In the genomic region with DNA sequence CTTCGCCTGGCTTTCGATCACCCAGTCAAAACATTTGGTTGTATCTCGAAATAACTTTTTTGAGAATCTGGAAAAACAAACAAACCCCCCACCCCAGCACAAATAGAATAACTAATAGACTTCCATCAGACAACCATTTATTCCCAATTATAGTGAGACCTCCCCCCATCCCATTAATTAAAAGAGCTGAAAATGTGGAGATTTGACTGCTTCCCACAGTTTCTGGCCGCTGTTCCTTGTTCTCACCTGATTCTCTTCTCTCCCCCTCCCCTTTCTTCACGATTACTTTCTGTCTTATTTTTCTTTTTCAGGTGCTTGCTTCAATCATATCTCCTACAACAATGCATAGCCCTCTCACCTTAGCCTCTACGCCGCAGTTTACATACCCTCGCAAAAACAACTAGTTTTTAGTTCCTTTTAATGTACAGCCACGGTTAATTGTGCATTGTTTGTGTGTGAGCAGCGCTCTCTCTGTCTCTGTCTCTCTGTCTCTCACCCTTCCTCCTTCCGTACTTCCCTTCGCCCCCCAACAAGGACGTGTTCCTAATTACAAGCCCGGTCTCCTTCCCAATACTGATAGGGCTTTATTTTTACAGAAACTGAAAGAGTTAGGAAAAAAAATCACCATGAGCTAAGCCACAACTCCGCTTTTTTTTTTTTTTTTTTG, we compare ENCODE assay signal across 8 mouse cellular contexts.
DNase-seq lines count a peak whose midpoint lies in the region; ATAC-seq and TF ChIP-seq lines count a peak whose summit lies in the region.

No protein-coding gene starts in this region.

- peak overlapping the region; percentile 77 for H3K4me2 ChIP-seq in lung, embryonic 14.5 days
- peak overlapping the region; percentile 71 for H3K4me2 ChIP-seq in forebrain, embryonic 13.5 days
- H3K4me2 ChIP-seq in kidney, embryonic 16.5 days (replicated peaks; ENCODE audit: low read depth, low read length) = peak overlapping the region; percentile 58
- H3K4me2 ChIP-seq in neural tube, embryonic 11.5 days (ENCODE audit: low read depth) = peak overlapping the region; percentile 50

- peak overlapping the region; percentile 49; the same call in 1 of the 2 replicates for H3K9ac ChIP-seq in lung, embryonic 14.5 days
- H3K9ac ChIP-seq in forebrain, embryonic 13.5 days = peak overlapping the region; percentile 63; the same call in 1 of the 2 replicates
- H3K9ac ChIP-seq in kidney, embryonic 16.5 days (replicated peaks; ENCODE audit: low read length) = peak overlapping the region; percentile 44
- H3K9ac ChIP-seq in neural tube, embryonic 11.5 days (ENCODE audit: low read length) = no peak overlapping the region

- peaks cover 52% of the 10 kb centered on the region for H3K27me3 ChIP-seq in lung, embryonic 14.5 days (ENCODE audit: insufficient read depth, low read length)
- H3K27me3 ChIP-seq in forebrain, embryonic 13.5 days = peaks cover 64% of the 10 kb centered on the region
- peaks cover 47% of the 10 kb centered on the region for H3K27me3 ChIP-seq in kidney, embryonic 16.5 days (ENCODE audit: insufficient read depth, low read length)
- H3K27me3 ChIP-seq in neural tube, embryonic 11.5 days (ENCODE audit: control insufficient read depth, insufficient read depth, low read length) = peaks cover 68% of the 10 kb centered on the region

- no peak for TF ChIP-seq CTCF in lung, embryonic 14.5 days (IDR thresholded peaks at IDR 0.05; ENCODE audit: low read depth)

- ATAC-seq in lung, embryonic 14.5 days (ENCODE audit: insufficient read depth) = no peak
- ATAC-seq in forebrain, embryonic 13.5 days = no peak
- ATAC-seq in kidney, embryonic 16.5 days (ENCODE audit: low FRiP score, low TSS enrichment) = no peak
- ATAC-seq in neural tube, embryonic 11.5 days (ENCODE audit: insufficient read depth, low FRiP score, low TSS enrichment) = no peak
- ATAC-seq in megakaryocyte-erythroid progenitor cell, adult 5-6 weeks (replicated peaks; ENCODE audit: low FRiP score, low TSS enrichment, poor library complexity, severe bottlenecking) = no peak

- H3K4me1 ChIP-seq in lung, embryonic 14.5 days (ENCODE audit: insufficient read depth) = peaks cover 10% of the 10 kb centered on the region
- peaks cover 54% of the 10 kb centered on the region for H3K4me1 ChIP-seq in forebrain, embryonic 13.5 days
- H3K4me1 ChIP-seq in kidney, embryonic 16.5 days (ENCODE audit: insufficient read depth, low read length) = peaks cover 26% of the 10 kb centered on the region
- peaks cover 17% of the 10 kb centered on the region; the same call in 1 of the 2 replicates for H3K4me1 ChIP-seq in neural tube, embryonic 11.5 days (ENCODE audit: control insufficient read depth, insufficient read depth, low read length)

- H3K4me3 ChIP-seq in lung, embryonic 14.5 days (ENCODE audit: low read depth, low read length) = peak overlapping the region; percentile 40
- H3K4me3 ChIP-seq in forebrain, embryonic 13.5 days = peak overlapping the region; percentile 38
- peak overlapping the region; percentile 39 for H3K4me3 ChIP-seq in kidney, embryonic 16.5 days (ENCODE audit: low read length)
- H3K4me3 ChIP-seq in neural tube, embryonic 11.5 days (ENCODE audit: low read depth, low read length) = peak overlapping the region; percentile 8

- no peaks in the 10 kb centered on the region for H3K9me3 ChIP-seq in lung, embryonic 14.5 days (ENCODE audit: low read depth, low read length)
- no peaks in the 10 kb centered on the region for H3K9me3 ChIP-seq in forebrain, embryonic 13.5 days (replicated peaks)
- no peaks in the 10 kb centered on the region for H3K9me3 ChIP-seq in kidney, embryonic 16.5 days (ENCODE audit: low read length)
- H3K9me3 ChIP-seq in neural tube, embryonic 11.5 days (ENCODE audit: control insufficient read depth, low read length) = no peaks in the 10 kb centered on the region

- no peaks in the 10 kb centered on the region for H3K36me3 ChIP-seq in lung, embryonic 14.5 days (ENCODE audit: insufficient read depth)
- no peaks in the 10 kb centered on the region for H3K36me3 ChIP-seq in forebrain, embryonic 13.5 days (ENCODE audit: poor library complexity, severe bottlenecking)
- H3K36me3 ChIP-seq in kidney, embryonic 16.5 days (ENCODE audit: insufficient read depth, low read length) = no peaks in the 10 kb centered on the region
- no peaks in the 10 kb centered on the region for H3K36me3 ChIP-seq in neural tube, embryonic 11.5 days (ENCODE audit: control insufficient read depth, insufficient read depth, low read length)

- no peak overlapping the region for H3K27ac ChIP-seq in lung, embryonic 14.5 days (ENCODE audit: low read depth)
- no peak overlapping the region for H3K27ac ChIP-seq in forebrain, embryonic 13.5 days
- no peak overlapping the region for H3K27ac ChIP-seq in kidney, embryonic 16.5 days (ENCODE audit: low read length)
- no peak overlapping the region for H3K27ac ChIP-seq in neural tube, embryonic 11.5 days (ENCODE audit: low read depth, low read length)

- WGBS in lung, embryonic 14.5 days = 2% methylated on average over 15 of the region's 15 CpGs
- WGBS in forebrain, embryonic 13.5 days = 2% methylated on average over 15 of the region's 15 CpGs
- 2% methylated on average over 15 of the region's 15 CpGs for WGBS in kidney, embryonic 16.5 days
- WGBS in neural tube, embryonic 11.5 days = under 1% methylated on average over 15 of the region's 15 CpGs

- DNase-seq in lung, embryonic 14.5 days = peak; percentile 19
- no peak for DNase-seq in lung, postnatal 36 days
- peak; percentile 29 for DNase-seq in neural tube, embryonic 11.5 days (ENCODE audit: low spot score)
- DNase-seq in spleen, adult 18-20 months = no peak
- no peak for DNase-seq in right cerebral cortex, postnatal 10 days (ENCODE audit: low spot score in 2 of 2)

Comparison
In these comparisons a context has a peak if more than half of its experiments do, and no peak if none do; other contexts are left out.
1. DNase-seq: peak in lung, embryonic 14.5 days (single experiment) and neural tube, embryonic 11.5 days (single experiment); none in lung, postnatal 36 days (single experiment), spleen, adult 18-20 months (0 of 2) and right cerebral cortex, postnatal 10 days (0 of 2).
2. Peak in every context shown above with its lines, with median percentiles within 50 percentile points of each other: H3K4me2 ChIP-seq and H3K4me3 ChIP-seq.